Mouse (Mus musculus): Measurements from ENCODE around the gene Cd164. TPM values are rescaled to one million over a fixed set of nuclear protein-coding genes. Genes with fewer than 3 reads are reported as not detected.

The Cd164 gene
- 606 TPM for polyA plus RNA-seq (2014; fragmentation: Illumina TruSeq; extraction: RNeasy Lipid Tissue Mini Kit (QIAGEN cat#74804); ENCODE audit: low replicate concordance)

DNA sequence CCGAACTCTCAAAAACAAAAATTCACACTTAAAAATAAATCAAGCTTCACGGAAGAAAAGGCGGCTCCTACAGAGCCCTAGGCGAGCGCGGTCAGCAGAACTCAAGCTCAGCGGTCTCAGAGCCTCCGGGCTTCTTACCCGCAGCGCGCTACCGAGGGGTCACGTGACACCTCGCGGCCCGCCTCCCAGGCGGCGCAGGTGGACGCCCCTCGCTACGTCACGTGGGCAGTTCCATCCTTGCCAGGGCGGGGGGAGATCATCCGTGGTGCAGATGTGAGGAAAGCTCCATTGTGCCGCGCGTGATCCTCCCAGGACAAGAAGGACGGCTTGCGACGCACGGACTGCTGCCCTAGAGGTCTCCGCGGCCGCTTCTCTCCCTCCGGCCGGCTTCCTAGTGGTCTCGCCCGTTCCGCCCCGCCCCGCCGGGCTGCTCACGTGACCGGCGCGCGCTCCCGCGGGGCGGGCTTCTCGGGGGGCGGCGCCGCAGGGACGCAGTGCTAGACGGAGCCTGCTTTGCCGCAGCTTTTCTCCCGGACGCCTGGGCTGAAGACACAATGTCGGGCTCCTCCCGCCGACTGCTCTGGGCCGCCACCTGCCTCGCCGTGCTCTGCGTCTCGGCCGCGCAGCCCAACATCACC lies at the start of gene Cd164:
Cd164 (plus strand) TSS at position 434 of the 638 bp plus-strand sequence.

GRCm38 (mm10) chr10:41476171-41477017 lies 42.8 kb upstream of the Cd164 start, which contains the start of gene Mical1:
Gene Mical1, plus strand, starts transcription at chr10:41476314.

DNA sequence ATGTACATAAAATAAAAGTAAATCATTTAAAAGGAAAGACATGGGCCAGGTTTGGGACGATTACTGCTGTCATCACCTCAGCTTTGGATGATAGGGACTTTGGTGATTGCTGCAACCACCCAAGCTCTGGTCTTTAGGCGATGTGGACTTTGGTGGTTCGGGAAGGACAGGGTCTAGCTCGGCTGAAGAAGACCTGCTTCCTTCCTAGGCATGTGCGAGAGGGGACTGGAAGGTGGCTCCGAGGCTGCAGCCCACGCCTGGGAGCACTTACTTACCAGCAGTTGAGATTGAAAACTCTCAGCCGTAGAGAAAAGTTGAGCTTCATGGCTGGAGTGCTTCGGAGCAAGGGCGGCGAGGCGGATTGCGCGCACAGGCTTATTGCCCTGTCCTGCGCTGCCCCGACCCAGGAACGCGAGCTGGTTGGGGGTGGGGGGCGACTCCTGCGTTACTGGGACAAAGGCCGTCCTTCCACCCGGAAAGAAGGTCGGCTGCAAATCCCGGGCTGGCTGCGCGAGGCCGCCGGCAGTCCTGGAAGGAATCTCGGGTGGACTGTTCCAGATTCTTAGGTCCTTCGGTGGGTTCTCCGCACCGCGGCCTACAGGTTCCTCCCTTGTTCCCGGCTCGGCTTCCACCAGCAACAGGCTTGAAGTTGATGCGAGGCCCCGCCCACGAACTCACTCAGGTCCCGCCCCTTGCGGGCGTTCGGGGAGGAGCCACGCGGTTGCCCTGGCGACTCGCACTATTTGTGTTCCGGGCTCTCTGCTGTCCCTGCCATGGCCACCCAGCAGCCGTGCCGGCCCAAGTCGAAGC lies 29.3 kb upstream of the Cd164 start, which contains the start of the genes Smpd2 and Ppil6:
Smpd2 (minus strand) TSS at position 662 of the 810 bp plus-strand sequence.
Ppil6 (plus strand) TSS at position 732 of the 810 bp plus-strand sequence.

Other genes starting within 250 kb of the Cd164 start
- 13.9 TPM for gene Fig4, start 216.2 kb upstream of the Cd164 start, polyA plus RNA-seq (2014; fragmentation: Illumina TruSeq; extraction: RNeasy Lipid Tissue Mini Kit (QIAGEN cat#74804); ENCODE audit: low replicate concordance)
- gene Ak9, start 215.4 kb upstream of the Cd164 start, polyA plus RNA-seq (2014; fragmentation: Illumina TruSeq; extraction: RNeasy Lipid Tissue Mini Kit (QIAGEN cat#74804); ENCODE audit: low replicate concordance): 0.04 TPM
- 11.7 TPM for gene Zbtb24, start 69.0 kb upstream of the Cd164 start, polyA plus RNA-seq (2014; fragmentation: Illumina TruSeq; extraction: RNeasy Lipid Tissue Mini Kit (QIAGEN cat#74804); ENCODE audit: low replicate concordance)
- 10.6 TPM for gene Mical1, start 43.1 kb upstream of the Cd164 start, polyA plus RNA-seq (2014; fragmentation: Illumina TruSeq; extraction: RNeasy Lipid Tissue Mini Kit (QIAGEN cat#74804); ENCODE audit: low replicate concordance)
- gene Smpd2, start 29.0 kb upstream of the Cd164 start, polyA plus RNA-seq (2014; fragmentation: Illumina TruSeq; extraction: RNeasy Lipid Tissue Mini Kit (QIAGEN cat#74804); ENCODE audit: low replicate concordance): 2.6 TPM
- gene Ppil6, start 29.0 kb upstream of the Cd164 start, polyA plus RNA-seq (2014; fragmentation: Illumina TruSeq; extraction: RNeasy Lipid Tissue Mini Kit (QIAGEN cat#74804); ENCODE audit: low replicate concordance): 2.5 TPM
- gene Ccdc162, start 197.2 kb downstream of the Cd164 start, polyA plus RNA-seq (2014; fragmentation: Illumina TruSeq; extraction: RNeasy Lipid Tissue Mini Kit (QIAGEN cat#74804); ENCODE audit: low replicate concordance): 0.97 TPM

Data from small intestine, adult 10 weeks (tissue).